Mouse (Mus musculus): ENCODE data around the gene Lipt2. TPM values are rescaled to one million over a fixed set of nuclear protein-coding genes. Genes with fewer than 3 reads are reported as not detected.

The Lipt2 gene
- 12.8 and 13.8 TPM in 2 replicates for polyA plus RNA-seq (2015; fragmentation: Nextera tagmentation; extraction: Ambion mirVana)

DNA sequence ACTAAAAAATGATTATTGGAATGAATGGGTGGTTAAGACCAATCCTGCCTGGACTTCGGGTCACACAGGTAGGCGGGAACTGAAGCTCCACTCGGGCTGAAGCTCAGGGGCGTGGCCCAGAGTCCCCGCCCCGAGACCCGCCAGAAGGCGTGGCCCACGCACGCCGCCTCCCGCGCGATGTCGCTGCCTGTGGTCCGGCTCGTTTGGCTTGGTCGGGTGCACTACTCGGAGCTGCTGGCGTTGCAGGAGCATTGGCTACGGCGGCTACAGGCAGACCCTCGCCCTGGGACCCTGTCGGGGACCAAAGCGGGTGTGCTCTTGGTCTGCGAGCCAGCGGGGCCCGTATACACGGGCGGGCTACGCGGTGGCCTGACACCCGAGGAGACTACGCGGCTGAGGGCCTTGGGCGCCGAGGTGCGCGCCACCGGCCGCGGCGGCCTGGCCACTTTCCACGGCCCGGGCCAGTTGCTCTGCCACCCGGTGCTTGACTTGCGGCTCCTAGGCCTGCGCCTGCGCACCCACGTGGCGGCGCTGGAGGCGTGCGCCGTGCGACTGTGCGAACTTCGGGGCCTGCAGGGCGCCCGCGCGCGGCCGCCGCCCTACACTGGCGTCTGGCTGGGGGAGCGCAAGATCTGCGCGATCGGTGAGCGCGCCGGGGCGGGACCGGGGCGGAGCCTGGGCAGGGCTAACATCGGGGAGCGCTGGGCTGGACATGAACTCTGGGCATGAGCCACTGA, at the start of gene Lipt2:
Gene Lipt2, plus strand, starts transcription at position 173 of the 737 bp plus-strand sequence.
- H3K4me2 ChIP-seq (ENCODE audit: low read depth, low read length) = peak within 1 kb of the TSS; percentile 87
- no peaks in the 10 kb centered on the region for H3K4me1 ChIP-seq (replicated peaks; ENCODE audit: control insufficient read depth, insufficient read depth, low read length)
- H3K9ac ChIP-seq (ENCODE audit: low read length) = peak within 1 kb of the TSS; percentile 95
- H3K27me3 ChIP-seq (ENCODE audit: control insufficient read depth, insufficient read depth, low read depth, low read length) = no peaks in the 10 kb centered on the region
- peak within 1 kb of the TSS; percentile 93 for H3K4me3 ChIP-seq (ENCODE audit: low read length)
- H3K36me3 ChIP-seq (ENCODE audit: control insufficient read depth, insufficient read depth, low read length) = no peaks in the 10 kb centered on the region
- WGBS = under 1% methylated on average over 72 of the region's 78 CpGs
- peak within 1 kb of the TSS; percentile 99 for H3K27ac ChIP-seq (ENCODE audit: low read length)
- no peaks in the 10 kb centered on the region for H3K9me3 ChIP-seq (ENCODE audit: control insufficient read depth, low read length)
- peak; percentile 98 for ATAC-seq (ENCODE audit: low read depth)

DNA sequence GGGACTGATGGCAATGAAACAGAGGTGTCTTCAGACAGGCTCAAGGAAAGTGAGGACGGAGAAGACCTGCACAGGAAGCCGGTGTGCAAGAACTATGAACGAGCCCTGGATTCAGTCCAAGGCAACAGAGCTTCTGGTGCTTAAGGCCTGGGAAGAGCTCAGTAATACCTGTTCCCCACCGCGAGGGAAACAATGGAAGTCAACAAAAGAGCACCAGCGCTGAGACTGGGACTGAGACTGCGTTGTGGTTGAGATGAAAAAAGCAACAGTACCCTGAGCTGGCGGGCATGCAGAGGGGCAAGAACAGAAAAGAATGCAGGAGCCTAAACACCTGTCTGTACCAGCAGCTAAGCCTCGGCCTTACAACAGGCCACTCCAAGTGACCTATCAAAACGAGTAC, 47.6 kb upstream of the Lipt2 start:
- no peak overlapping the region for H3K27ac ChIP-seq (ENCODE audit: low read length)

DNA sequence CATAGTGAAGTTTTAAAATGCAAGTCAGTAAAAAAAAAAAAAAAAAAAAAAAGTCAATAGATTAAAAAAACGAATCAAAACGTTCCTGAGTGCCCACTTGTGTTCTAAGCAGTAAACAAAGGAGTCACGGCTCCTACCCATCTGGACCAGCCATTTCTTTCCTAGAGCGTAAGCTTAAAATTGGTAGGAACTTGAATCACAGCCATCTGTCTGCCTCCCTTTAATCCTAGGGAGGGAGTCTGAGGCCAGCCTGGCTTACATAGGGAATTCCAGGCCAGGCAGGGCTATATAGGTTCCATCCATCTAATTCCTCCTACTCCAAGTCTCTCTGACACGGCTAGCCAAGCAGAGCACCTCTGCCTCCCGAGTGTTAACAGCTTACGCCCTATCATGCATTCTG, 45.3 kb upstream of the Lipt2 start:
- H3K4me2 ChIP-seq (ENCODE audit: low read depth, low read length) = no peak overlapping the region
- no peaks in the 10 kb centered on the region for H3K27me3 ChIP-seq (ENCODE audit: control insufficient read depth, insufficient read depth, low read depth, low read length)
- H3K27ac ChIP-seq (ENCODE audit: low read length) = no peak overlapping the region
- WGBS = 82% methylated on average over 7 of the region's 7 CpGs
- no peak overlapping the region for H3K9ac ChIP-seq (ENCODE audit: low read length)
- no peak overlapping the region for H3K4me3 ChIP-seq (ENCODE audit: low read length)
- H3K36me3 ChIP-seq (ENCODE audit: control insufficient read depth, insufficient read depth, low read length) = peaks cover 20% of the 10 kb centered on the region
- ATAC-seq (ENCODE audit: low read depth) = no peak
- H3K9me3 ChIP-seq (ENCODE audit: control insufficient read depth, low read length) = no peaks in the 10 kb centered on the region
- no peaks in the 10 kb centered on the region for H3K4me1 ChIP-seq (replicated peaks; ENCODE audit: control insufficient read depth, insufficient read depth, low read length)

More for the DNA sequence above, 47.6 kb upstream of the Lipt2 start:
- Histone ChIP-seq H3K9me3 (ENCODE audit: control insufficient read depth, low read length) (no peaks in the 10 kb centered on the region), H3K36me3 (ENCODE audit: control insufficient read depth, insufficient read depth, low read length) (peaks cover 19% of the 10 kb centered on the region), H3K4me3 (ENCODE audit: low read length) (no peak overlapping the region), H3K9ac (ENCODE audit: low read length) (no peak overlapping the region), H3K4me2 (ENCODE audit: low read depth, low read length) (no peak overlapping the region), H3K27me3 (ENCODE audit: control insufficient read depth, insufficient read depth, low read depth, low read length) (no peaks in the 10 kb centered on the region), H3K4me1 (replicated peaks; ENCODE audit: control insufficient read depth, insufficient read depth, low read length) (no peaks in the 10 kb centered on the region)
- ATAC-seq (ENCODE audit: low read depth) = no peak
- 65% methylated on average over 10 of the region's 10 CpGs for WGBS

DNA sequence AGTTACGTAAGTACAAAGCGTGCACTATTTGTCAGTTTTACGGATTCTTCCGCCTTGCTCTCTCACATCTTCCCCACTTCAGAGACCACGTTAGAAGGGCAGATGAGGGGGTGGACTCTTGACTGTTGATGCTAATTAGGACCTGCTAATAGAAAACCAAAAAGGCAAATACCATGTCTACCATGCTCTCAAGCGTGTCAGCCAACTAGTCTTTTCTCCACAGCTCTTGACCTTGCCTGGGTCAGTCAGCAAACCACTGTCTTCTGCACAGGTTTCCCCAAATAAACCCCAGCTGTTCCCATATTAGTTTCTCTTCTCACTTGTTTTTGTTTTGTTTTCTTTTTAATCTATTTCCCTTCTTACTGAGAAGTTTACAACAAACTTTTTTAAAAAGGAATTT, 44.8 kb upstream of the Lipt2 start:
- no peak overlapping the region for H3K4me2 ChIP-seq (ENCODE audit: low read depth, low read length)
- H3K4me1 ChIP-seq (replicated peaks; ENCODE audit: control insufficient read depth, insufficient read depth, low read length) = no peaks in the 10 kb centered on the region
- peaks cover 20% of the 10 kb centered on the region for H3K36me3 ChIP-seq (ENCODE audit: control insufficient read depth, insufficient read depth, low read length)
- no peak overlapping the region for H3K27ac ChIP-seq (ENCODE audit: low read length)
- WGBS = 91% methylated on average over 6 of the region's 6 CpGs
- H3K27me3 ChIP-seq (ENCODE audit: control insufficient read depth, insufficient read depth, low read depth, low read length) = no peaks in the 10 kb centered on the region
- no peak overlapping the region for H3K9ac ChIP-seq (ENCODE audit: low read length)
- no peak for ATAC-seq (ENCODE audit: low read depth)
- H3K9me3 ChIP-seq (ENCODE audit: control insufficient read depth, low read length) = no peaks in the 10 kb centered on the region
- no peak overlapping the region for H3K4me3 ChIP-seq (ENCODE audit: low read length)

DNA sequence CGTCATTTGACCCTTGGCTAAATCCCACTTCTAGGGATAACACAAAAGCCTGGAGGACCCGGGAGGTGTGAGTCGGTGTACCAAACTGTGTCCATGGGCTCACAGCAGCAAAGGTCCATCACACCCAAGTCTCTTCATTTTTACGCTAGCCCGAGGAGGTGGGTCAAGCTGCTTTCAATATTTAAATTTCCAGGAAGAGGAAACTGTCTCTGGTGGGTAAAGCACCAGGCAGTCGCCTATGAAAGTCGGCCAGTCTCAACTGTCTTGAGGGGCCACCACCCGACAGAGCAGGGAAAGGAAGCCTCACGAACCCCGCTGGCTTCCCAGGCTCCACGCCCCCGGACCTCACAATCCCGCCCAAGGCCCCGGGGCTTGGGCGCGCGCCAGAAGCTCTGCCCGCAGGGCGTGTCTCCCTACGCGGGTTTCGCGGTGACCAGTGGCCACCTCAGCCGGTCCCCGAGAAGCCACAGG, 38.3 kb upstream of the Lipt2 start:
- H3K27ac ChIP-seq (ENCODE audit: low read length) = peak overlapping the region; percentile 94
- WGBS = 0% methylated on average over 24 of the region's 25 CpGs
- no peaks in the 10 kb centered on the region for H3K9me3 ChIP-seq (ENCODE audit: control insufficient read depth, low read length)
- ATAC-seq (ENCODE audit: low read depth) = peak; percentile 66
- H3K4me3 ChIP-seq (ENCODE audit: low read length) = peak overlapping the region; percentile 87
- H3K9ac ChIP-seq (ENCODE audit: low read length) = peak overlapping the region; percentile 90
- H3K4me2 ChIP-seq (ENCODE audit: low read depth, low read length) = peak overlapping the region; percentile 79
- peaks cover 8% of the 10 kb centered on the region for H3K36me3 ChIP-seq (ENCODE audit: control insufficient read depth, insufficient read depth, low read length)
- 0 out of 2 replicates have a peak, but pooled peaks cover 5% of the 10 kb centered on the region for H3K4me1 ChIP-seq (replicated peaks; ENCODE audit: control insufficient read depth, insufficient read depth, low read length)
- no peaks in the 10 kb centered on the region for H3K27me3 ChIP-seq (ENCODE audit: control insufficient read depth, insufficient read depth, low read depth, low read length)

DNA sequence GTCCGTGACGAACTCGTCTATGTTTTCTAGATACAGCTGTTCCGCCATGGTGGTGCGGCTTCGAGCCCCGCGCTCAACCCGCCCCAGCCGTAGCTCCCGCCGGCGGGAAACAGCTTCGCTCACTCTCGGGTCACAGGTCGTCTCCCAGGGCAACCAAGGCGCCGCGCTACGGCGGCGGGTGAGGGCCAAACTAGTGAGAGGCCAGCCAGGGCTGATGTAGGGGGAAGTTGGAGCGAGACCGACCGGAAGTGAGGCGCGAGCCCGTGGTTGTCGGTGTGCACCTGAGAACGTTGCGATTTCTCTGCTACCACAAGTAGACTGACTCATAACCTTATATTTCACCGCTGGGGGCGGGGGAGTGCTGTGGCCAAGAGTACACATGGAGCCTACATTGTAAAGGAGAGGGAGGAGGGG, 37.7 kb upstream of the Lipt2 start, which contains the start of gene Pold3:
Gene Pold3, minus strand, starts transcription at position 190 of the 414 bp plus-strand sequence.
- Histone ChIP-seq H3K4me3 (ENCODE audit: low read length) (peak within 1 kb of the TSS; percentile 87), H3K9me3 (ENCODE audit: control insufficient read depth, low read length) (no peaks in the 10 kb centered on the region), H3K9ac (ENCODE audit: low read length) (peak within 1 kb of the TSS; percentile 90), H3K27ac (ENCODE audit: low read length) (peak within 1 kb of the TSS; percentile 94), H3K4me1 (replicated peaks; ENCODE audit: control insufficient read depth, insufficient read depth, low read length) (0 out of 2 replicates have a peak, but pooled peaks cover 5% of the 10 kb centered on the region), H3K27me3 (ENCODE audit: control insufficient read depth, insufficient read depth, low read depth, low read length) (no peaks in the 10 kb centered on the region), H3K4me2 (ENCODE audit: low read depth, low read length) (peak within 1 kb of the TSS; percentile 79), H3K36me3 (ENCODE audit: control insufficient read depth, insufficient read depth, low read length) (peaks cover 8% of the 10 kb centered on the region)
- under 1% methylated on average over 33 of the region's 33 CpGs for WGBS
- peak; percentile 97 for ATAC-seq (ENCODE audit: low read depth)

DNA sequence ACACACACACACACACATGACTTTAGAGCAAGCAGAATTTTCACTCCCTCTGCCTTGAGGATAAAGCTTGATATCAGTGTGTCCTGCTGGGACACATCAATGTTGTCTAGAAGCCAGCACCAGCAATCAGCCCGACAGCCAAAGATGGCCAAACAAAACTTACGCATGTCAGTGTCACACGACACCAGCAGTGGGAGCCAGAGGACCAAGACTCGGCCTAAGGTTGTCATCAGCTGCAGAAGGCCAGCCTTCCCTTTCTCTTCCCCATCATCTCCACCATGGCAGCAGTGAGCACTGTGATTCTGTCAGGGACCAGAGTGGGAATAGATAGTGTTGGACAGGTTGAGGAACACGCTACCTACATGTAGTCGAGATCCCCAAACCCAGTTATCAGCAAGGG, 35.6 kb upstream of the Lipt2 start:
- WGBS = 51% methylated on average over 6 of the region's 6 CpGs
- H3K27me3 ChIP-seq (ENCODE audit: control insufficient read depth, insufficient read depth, low read depth, low read length) = no peaks in the 10 kb centered on the region
- no peak overlapping the region for H3K27ac ChIP-seq (ENCODE audit: low read length)
- no peaks in the 10 kb centered on the region for H3K9me3 ChIP-seq (ENCODE audit: control insufficient read depth, low read length)
- peaks cover 3% of the 10 kb centered on the region; the same call in 1 of the 2 replicates for H3K36me3 ChIP-seq (ENCODE audit: control insufficient read depth, insufficient read depth, low read length)
- H3K9ac ChIP-seq (ENCODE audit: low read length) = no peak overlapping the region
- H3K4me2 ChIP-seq (ENCODE audit: low read depth, low read length) = no peak overlapping the region
- H3K4me1 ChIP-seq (replicated peaks; ENCODE audit: control insufficient read depth, insufficient read depth, low read length) = 0 out of 2 replicates have a peak, but pooled peaks cover 5% of the 10 kb centered on the region
- no peak for ATAC-seq (ENCODE audit: low read depth)
- no peak overlapping the region for H3K4me3 ChIP-seq (ENCODE audit: low read length)

DNA sequence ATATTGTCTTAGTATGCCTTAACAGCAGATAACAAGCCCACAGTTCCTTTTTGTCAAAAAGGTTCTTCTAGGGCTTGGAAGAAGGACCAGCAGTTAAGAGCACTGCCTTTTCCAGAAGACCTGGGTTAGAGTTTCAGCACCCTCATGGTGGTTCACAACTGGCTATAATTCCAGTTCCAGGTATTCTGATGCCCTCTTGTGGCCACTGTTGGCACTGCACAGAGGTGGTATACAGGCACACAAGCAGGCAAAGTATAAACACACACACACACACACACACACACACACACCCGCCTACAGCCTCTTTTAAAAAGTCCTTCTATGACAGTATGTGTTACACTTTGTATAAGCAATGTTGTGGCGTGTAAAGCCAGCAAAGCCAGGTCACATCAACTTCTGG, 34.9 kb upstream of the Lipt2 start:
- 71% methylated on average over 2 of the region's 2 CpGs for WGBS
- Histone ChIP-seq H3K27ac (ENCODE audit: low read length) (no peak overlapping the region), H3K36me3 (ENCODE audit: control insufficient read depth, insufficient read depth, low read length) (no peaks in the 10 kb centered on the region), H3K4me1 (replicated peaks; ENCODE audit: control insufficient read depth, insufficient read depth, low read length) (0 out of 2 replicates have a peak, but pooled peaks cover 5% of the 10 kb centered on the region), H3K4me3 (ENCODE audit: low read length) (no peak overlapping the region), H3K27me3 (ENCODE audit: control insufficient read depth, insufficient read depth, low read depth, low read length) (no peaks in the 10 kb centered on the region), H3K4me2 (ENCODE audit: low read depth, low read length) (no peak overlapping the region), H3K9me3 (ENCODE audit: control insufficient read depth, low read length) (no peaks in the 10 kb centered on the region), H3K9ac (ENCODE audit: low read length) (no peak overlapping the region)
- no peak for ATAC-seq (ENCODE audit: low read depth)

DNA sequence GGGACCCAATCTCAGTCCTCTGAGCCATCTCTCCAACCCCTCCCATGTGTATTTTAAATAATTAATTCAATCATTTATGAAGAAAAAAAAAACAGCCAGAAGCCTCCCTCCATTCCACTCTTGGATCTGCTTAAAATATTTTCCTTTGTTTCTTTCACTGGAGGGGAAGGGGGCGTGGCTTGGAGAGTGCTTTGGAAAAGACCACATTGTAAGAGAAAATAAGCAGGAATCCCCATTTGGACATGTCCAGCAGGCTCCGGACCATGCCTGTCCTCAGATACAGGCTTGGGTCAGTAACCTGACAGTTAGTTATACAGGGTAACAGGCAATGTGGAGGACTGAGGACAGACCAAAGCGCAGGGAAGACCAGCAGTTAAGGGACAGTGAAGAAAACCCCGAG, 33.9 kb upstream of the Lipt2 start:
- H3K9me3 ChIP-seq (ENCODE audit: control insufficient read depth, low read length) = no peaks in the 10 kb centered on the region
- H3K27ac ChIP-seq (ENCODE audit: low read length) = no peak overlapping the region
- 60% methylated on average over 4 of the region's 4 CpGs for WGBS
- no peak overlapping the region for H3K9ac ChIP-seq (ENCODE audit: low read length)
- no peaks in the 10 kb centered on the region for H3K27me3 ChIP-seq (ENCODE audit: control insufficient read depth, insufficient read depth, low read depth, low read length)
- ATAC-seq (ENCODE audit: low read depth) = no peak
- no peak overlapping the region for H3K4me2 ChIP-seq (ENCODE audit: low read depth, low read length)
- H3K36me3 ChIP-seq (ENCODE audit: control insufficient read depth, insufficient read depth, low read length) = no peaks in the 10 kb centered on the region
- H3K4me3 ChIP-seq (ENCODE audit: low read length) = no peak overlapping the region
- H3K4me1 ChIP-seq (replicated peaks; ENCODE audit: control insufficient read depth, insufficient read depth, low read length) = 0 out of 2 replicates have a peak, but pooled peaks cover 2% of the 10 kb centered on the region

Data from lung, embryonic 16.5 days (tissue).